Mouse (Mus musculus) heart, postnatal 0 days (tissue): ENCODE measurements at regions not wholly inside any gene's neighbourhood (a gene's known extent, or its start where the extent isn't known, plus 50 kb on each side); places are given as distances from the start of the nearest gene placed in this dataset.

ENCODE experiments used
- ATAC-seq: fragments of 200-750 bp; cut with Nextera tagmentation; 2 replicates; pipeline ENCODE4 v1.8.0; 2017; ENCODE audit warnings: low read depth, moderate number of reproducible peaks, moderate library complexity; ENCODE audit not compliant: insufficient read depth
- DNase-seq: peaks from one replicate; pipeline ENCODE4 v3.0.0-alpha.2; 2016; ENCODE audit warnings: low spot score
- H3K27ac ChIP-seq: fragments of 300-500 bp; sonication (generic); 2 replicates; pipeline ENCODE4 v1.5.1; 2014; ENCODE audit warnings: low read depth, mild to moderate bottlenecking
- H3K27me3 ChIP-seq: fragments of 300-500 bp; sonication (generic); 2 replicates; pipeline ENCODE4 v1.6.1; 2014; ENCODE audit warnings: low read length, mixed read lengths; ENCODE audit not compliant: control insufficient read depth, insufficient read depth
- H3K36me3 ChIP-seq: fragments of 300-500 bp; sonication (generic); replicated peaks from 2 replicates; pipeline ENCODE4 v1.6.1; 2014; ENCODE audit warnings: low read length, mixed read lengths; ENCODE audit not compliant: control insufficient read depth, insufficient read depth
- H3K4me1 ChIP-seq: fragments of 300-500 bp; sonication (generic); 2 replicates; pipeline ENCODE4 v1.6.1; 2014; ENCODE audit warnings: antibody characterized with exemption; ENCODE audit not compliant: control insufficient read depth, insufficient read depth
- H3K4me2 ChIP-seq: fragments of 300-500 bp; sonication (generic); 2 replicates; pipeline ENCODE4 v1.6.1; 2014; ENCODE audit warnings: low read depth, mild to moderate bottlenecking, low read length, moderate library complexity
- H3K4me3 ChIP-seq: fragments of 300-500 bp; sonication (generic); 2 replicates; pipeline ENCODE4 v1.5.1; 2014; ENCODE audit warnings: low read depth, low read length
- H3K9ac ChIP-seq: fragments of 300-500 bp; sonication (generic); replicated peaks from 2 replicates; pipeline ENCODE4 v1.6.1; 2014; ENCODE audit warnings: low read depth, low read length, mixed read lengths
- H3K9me3 ChIP-seq: fragments of 300-500 bp; sonication (generic); replicated peaks from 2 replicates; pipeline ENCODE4 v1.6.1; 2016; ENCODE audit warnings: low read length; ENCODE audit not compliant: control insufficient read depth
- CTCF ChIP-seq: IDR thresholded peaks from 2 replicates; pipeline ENCODE4 v1.5.1; 2016; ENCODE audit warnings: antibody characterized with exemption, control low read depth, low read depth
- EP300 ChIP-seq: IDR thresholded peaks from 2 replicates; pipeline ENCODE4 v1.6.1; 2016; ENCODE audit warnings: antibody characterized with exemption, low read depth
- WGBS: fragments of 180-500 bp; shearing (Covaris S2); extraction: QIAGEN DNeasy Blood & Tissue Kit; methylation state at CpG from one replicate; pipeline ENCODE4 v1.1.7; 2014; 5-methylcytosine and 5-hydroxymethylcytosine counted together

GRCm38 (mm10) chr13:69303316-69303715 is 230.2 kb upstream of the Nsun2 start:
- no peaks in the 10 kb centered on the region for H3K36me3 ChIP-seq
- TF ChIP-seq CTCF (no peak), EP300 (no peak)
- H3K27ac ChIP-seq = no peak overlapping the region
- DNase-seq = no peak
- 68% methylated on average over 2 of the region's 2 CpGs for WGBS
- H3K9ac ChIP-seq = no peak overlapping the region
- H3K4me3 ChIP-seq = no peak overlapping the region
- ATAC-seq = no peak
- H3K9me3 ChIP-seq = no peaks in the 10 kb centered on the region
- H3K4me2 ChIP-seq = no peak overlapping the region
- H3K4me1 ChIP-seq = no peaks in the 10 kb centered on the region
- no peaks in the 10 kb centered on the region for H3K27me3 ChIP-seq

GRCm38 (mm10) chr13:69330412-69331000 is 203.0 kb upstream of the Nsun2 start:
- H3K27me3 ChIP-seq = no peaks in the 10 kb centered on the region
- H3K36me3 ChIP-seq = no peaks in the 10 kb centered on the region
- no peak overlapping the region for H3K4me3 ChIP-seq
- H3K9ac ChIP-seq = no peak overlapping the region
- no peak overlapping the region for H3K4me2 ChIP-seq
- no peak for DNase-seq
- TF ChIP-seq EP300 = no peak
- H3K27ac ChIP-seq = no peak overlapping the region
- no peaks in the 10 kb centered on the region for H3K4me1 ChIP-seq
- WGBS = 20% methylated on average over 8 of the region's 8 CpGs
- ATAC-seq = no peak
- no peaks in the 10 kb centered on the region for H3K9me3 ChIP-seq

- Histone ChIP-seq H3K27me3 (no peaks in the 10 kb centered on the region), H3K36me3 (no peaks in the 10 kb centered on the region), H3K9me3 (no peaks in the 10 kb centered on the region), H3K4me3 (no peak overlapping the region), H3K4me2 (no peak overlapping the region), H3K4me1 (no peaks in the 10 kb centered on the region), H3K9ac (no peak overlapping the region), H3K27ac (no peak overlapping the region)
- TF ChIP-seq CTCF (no peak), EP300 (no peak)
- DNase-seq (no peak), ATAC-seq (no peak)
- 65% methylated on average over 19 of the region's 19 CpGs for WGBS
These were observed 201.8 kb upstream of the Nsun2 start for GRCm38 (mm10) chr13:69331537-69332435.

GRCm38 (mm10) chr13:69343806-69344205 is 189.7 kb upstream of the Nsun2 start:
- no peaks in the 10 kb centered on the region for H3K36me3 ChIP-seq
- H3K4me2 ChIP-seq = no peak overlapping the region
- H3K4me3 ChIP-seq = no peak overlapping the region
- TF ChIP-seq CTCF (no peak), EP300 (no peak)
- no peaks in the 10 kb centered on the region for H3K27me3 ChIP-seq
- no peaks in the 10 kb centered on the region for H3K4me1 ChIP-seq
- H3K9me3 ChIP-seq = no peaks in the 10 kb centered on the region
- H3K27ac ChIP-seq = no peak overlapping the region
- no peak overlapping the region for H3K9ac ChIP-seq
- no peak for ATAC-seq
- no peak for DNase-seq

- H3K9ac ChIP-seq = no peak overlapping the region
- no peaks in the 10 kb centered on the region for H3K27me3 ChIP-seq
- no peaks in the 10 kb centered on the region for H3K36me3 ChIP-seq
- H3K4me3 ChIP-seq = no peak overlapping the region
- DNase-seq = no peak
- TF ChIP-seq CTCF = no peak
- TF ChIP-seq EP300 = no peak
- WGBS = 78% methylated on average over 6 of the region's 6 CpGs
- no peaks in the 10 kb centered on the region for H3K4me1 ChIP-seq
- ATAC-seq = no peak
- H3K9me3 ChIP-seq = no peaks in the 10 kb centered on the region
- no peak overlapping the region for H3K4me2 ChIP-seq
- H3K27ac ChIP-seq = no peak overlapping the region
These were observed 176.1 kb upstream of the Nsun2 start for GRCm38 (mm10) chr13:69357435-69357834.

- no peak overlapping the region for H3K9ac ChIP-seq
- no peak for ATAC-seq
- 14% methylated on average over 1 of the region's 1 CpGs for WGBS
- DNase-seq = no peak
- peaks cover 19% of the 10 kb centered on the region for H3K9me3 ChIP-seq
- TF ChIP-seq EP300 (no peak), CTCF (no peak)
- no peaks in the 10 kb centered on the region for H3K4me1 ChIP-seq
- no peak overlapping the region for H3K4me2 ChIP-seq
- no peak overlapping the region for H3K4me3 ChIP-seq
- no peaks in the 10 kb centered on the region for H3K36me3 ChIP-seq
- no peaks in the 10 kb centered on the region for H3K27me3 ChIP-seq
- no peak overlapping the region for H3K27ac ChIP-seq
These were observed 167.6 kb upstream of the Nsun2 start for GRCm38 (mm10) chr13:69365880-69366490.
